Comparison of ENCODE assay signal across 8 mouse cellular contexts in the genomic region with DNA sequence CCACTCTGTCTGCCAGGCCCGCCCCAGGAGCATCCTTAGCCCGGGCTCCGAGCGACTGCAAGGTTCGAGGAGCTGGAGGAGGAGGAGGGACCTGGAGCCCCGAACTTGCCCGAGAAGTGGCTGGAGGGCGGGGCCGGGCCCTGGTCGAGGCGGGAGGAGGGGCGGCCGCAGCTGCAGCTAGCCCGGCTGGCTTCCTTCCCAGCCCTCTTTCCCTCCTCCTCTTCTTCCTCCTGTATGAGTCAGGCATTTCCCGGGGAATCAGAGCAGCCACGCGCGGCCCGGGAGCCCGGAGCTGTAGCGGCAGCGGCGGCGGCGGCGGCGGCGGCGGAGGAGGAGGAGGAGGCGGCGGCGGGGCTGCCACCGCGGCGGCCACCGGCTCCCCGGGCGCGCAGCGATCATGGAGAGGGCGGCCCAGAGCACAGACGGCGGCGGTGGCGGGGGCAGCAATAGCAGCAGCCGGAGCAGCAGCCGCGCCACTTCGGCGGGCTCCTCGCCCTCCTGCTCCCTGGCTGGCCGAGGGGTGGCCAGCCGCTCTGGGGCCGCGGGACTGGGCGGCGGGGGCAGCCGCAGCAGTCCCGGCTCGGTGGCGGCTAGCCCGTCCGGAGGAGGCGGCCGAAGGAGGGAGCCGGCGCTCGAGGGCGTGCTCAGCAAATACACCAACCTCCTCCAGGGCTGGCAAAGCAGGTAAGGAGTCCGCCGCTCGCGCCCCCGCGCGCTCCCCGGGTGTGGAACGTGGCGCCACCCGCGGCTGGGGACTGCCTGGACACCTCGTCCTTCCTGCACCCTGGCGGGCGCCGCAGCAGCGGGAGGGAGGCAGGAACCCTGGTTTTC. TPM values are rescaled to one million over a fixed set of nuclear protein-coding genes. Genes with fewer than 3 reads are reported as not detected.
DNase-seq lines count a peak whose midpoint lies in the region; ATAC-seq and TF ChIP-seq lines count a peak whose summit lies in the region.

Gene Osbpl10 (plus strand): TSS at position 289 of the 831 bp plus-strand sequence.

- DNase-seq in CH12.LX (ENCODE audit: extremely low read depth), result peak; percentile 2
- DNase-seq in cerebellum, adult 11 months, result peak; percentile 70
- peak; percentile 84 to 88 for DNase-seq in heart, postnatal 10 days
- peak; percentile 88 to 93 for DNase-seq in kidney, postnatal 4 days
- DNase-seq in thymus, postnatal 14 days, result peak; percentile 20

- no peak for TF ChIP-seq POLR2A in CH12.LX (IDR thresholded peaks at IDR 0.05; ENCODE audit: low read depth, low read length)

- intact Hi-C loops in heart, postnatal 10 days (cut with DNase I), result loop anchor here (1.0 kb wide), 1 partner anchor 43 kb away; no protein-coding TSS in a partner anchor

- TF ChIP-seq EP300 in CH12.LX (IDR thresholded peaks at IDR 0.05; ENCODE audit: low read length), result no peak

- no peaks in the 10 kb centered on the region for H3K79me2 ChIP-seq in CH12.LX (replicated peaks; ENCODE audit: control insufficient read depth, extremely low read depth, insufficient read depth, poor library complexity, severe bottlenecking)

- H3K4me2 ChIP-seq in CH12.LX (ENCODE audit: insufficient read depth, low read depth, poor library complexity, severe bottlenecking), result no peak within 1 kb of the TSS
- peak within 1 kb of the TSS; percentile 78 for H3K4me2 ChIP-seq in forebrain, embryonic 15.5 days (replicated peaks)
- H3K4me2 ChIP-seq in liver, embryonic 15.5 days, result peak within 1 kb of the TSS; percentile 73
- peak within 1 kb of the TSS; percentile 83 for H3K4me2 ChIP-seq in neural tube, embryonic 14.5 days (ENCODE audit: low read depth, low read length)

- TF ChIP-seq CTCF in CH12.LX (conservative IDR thresholded peaks at IDR 0.05 in 1 of 2, IDR thresholded peaks at IDR 0.05 in 1 of 2; ENCODE audit: low read depth in 2 of 2, low read length in 2 of 2), result no peak

- H3K4me1 ChIP-seq in CH12.LX (ENCODE audit: control insufficient read depth in 1 of 2, insufficient read depth in 2 of 2), result peaks cover 0 to 6% of the 10 kb centered on the region in 2 experiments; a peak in 2 of 4 replicates
- peaks cover 16% of the 10 kb centered on the region for H3K4me1 ChIP-seq in forebrain, embryonic 15.5 days
- H3K4me1 ChIP-seq in liver, embryonic 15.5 days (replicated peaks), result no peaks in the 10 kb centered on the region
- peaks cover 6% of the 10 kb centered on the region; the same call in 1 of the 2 replicates for H3K4me1 ChIP-seq in neural tube, embryonic 14.5 days (ENCODE audit: control insufficient read depth, insufficient read depth, low read length)

- TF ChIP-seq RAD21 in CH12.LX (IDR thresholded peaks at IDR 0.05; ENCODE audit: low read depth, low read length), result no peak

- H3K27me3 ChIP-seq in CH12.LX (replicated peaks), result peaks cover 51% of the 10 kb centered on the region
- H3K27me3 ChIP-seq in forebrain, embryonic 15.5 days, result no peaks in the 10 kb centered on the region
- peaks cover 60% of the 10 kb centered on the region for H3K27me3 ChIP-seq in liver, embryonic 15.5 days
- H3K27me3 ChIP-seq in neural tube, embryonic 14.5 days (ENCODE audit: control insufficient read depth, insufficient read depth, low read length), result no peaks in the 10 kb centered on the region

- H3K9ac ChIP-seq in CH12.LX (ENCODE audit: insufficient read depth, low read depth), result no peak within 1 kb of the TSS
- H3K9ac ChIP-seq in forebrain, embryonic 15.5 days (replicated peaks), result peak within 1 kb of the TSS; percentile 78
- no peak within 1 kb of the TSS for H3K9ac ChIP-seq in liver, embryonic 15.5 days
- peak within 1 kb of the TSS; percentile 83 for H3K9ac ChIP-seq in neural tube, embryonic 14.5 days (replicated peaks; ENCODE audit: low read depth, low read length)

- H3K27ac ChIP-seq in CH12.LX (ENCODE audit: insufficient read depth, low read depth), result no peak within 1 kb of the TSS
- H3K27ac ChIP-seq in forebrain, embryonic 15.5 days (replicated peaks), result peak within 1 kb of the TSS; percentile 70
- no peak within 1 kb of the TSS for H3K27ac ChIP-seq in liver, embryonic 15.5 days (replicated peaks)
- peak within 1 kb of the TSS; percentile 78 for H3K27ac ChIP-seq in neural tube, embryonic 14.5 days (ENCODE audit: low read depth, low read length)

- H3K4me3 ChIP-seq in CH12.LX (replicated peaks in 1 of 3; ENCODE audit: low read depth in 2 of 3, low read length in 2 of 3, poor library complexity in 1 of 3), result peak within 1 kb of the TSS in 1 of 3 experiments; percentile 36
- H3K4me3 ChIP-seq in forebrain, embryonic 15.5 days, result peak within 1 kb of the TSS; percentile 71
- peak within 1 kb of the TSS; percentile 53 for H3K4me3 ChIP-seq in liver, embryonic 15.5 days (replicated peaks)
- H3K4me3 ChIP-seq in neural tube, embryonic 14.5 days (ENCODE audit: low read depth, low read length), result peak within 1 kb of the TSS; percentile 73

- peaks cover 4% of the 10 kb centered on the region for H3K9me3 ChIP-seq in CH12.LX (replicated peaks; ENCODE audit: low read length)
- no peaks in the 10 kb centered on the region for H3K9me3 ChIP-seq in forebrain, embryonic 15.5 days
- no peaks in the 10 kb centered on the region for H3K9me3 ChIP-seq in liver, embryonic 15.5 days (replicated peaks)
- H3K9me3 ChIP-seq in neural tube, embryonic 14.5 days (ENCODE audit: control insufficient read depth, low read length), result no peaks in the 10 kb centered on the region

- dilution Hi-C loops in CH12.LX (cut with MboI; ENCODE audit: extremely low pct_ligation_motif_present, extremely low pct_unique_long_range_greater_than_20kb, low sequenced_read_pairs), result no loop called here

- no peaks in the 10 kb centered on the region for H3K36me3 ChIP-seq in CH12.LX (replicated peaks in 1 of 2; ENCODE audit: control insufficient read depth in 1 of 2, insufficient read depth in 1 of 2, low read length in 1 of 2)
- H3K36me3 ChIP-seq in forebrain, embryonic 15.5 days, result no peaks in the 10 kb centered on the region
- no peaks in the 10 kb centered on the region for H3K36me3 ChIP-seq in liver, embryonic 15.5 days (replicated peaks)
- H3K36me3 ChIP-seq in neural tube, embryonic 14.5 days (ENCODE audit: control insufficient read depth, insufficient read depth, low read length), result no peaks in the 10 kb centered on the region

- in situ Hi-C loops in CH12.LX (cut with MboI; ENCODE audit: low pct_ligation_motif_present, low pct_unique_long_range_greater_than_20kb, low sequenced_read_pairs), result no loop called here

- 0% methylated on average over 41 of the region's 86 CpGs for WGBS in forebrain, embryonic 15.5 days
- WGBS in liver, embryonic 15.5 days (ENCODE audit: insufficient replicate concordance), result under 1% methylated on average over 86 of the region's 86 CpGs
- WGBS in neural tube, embryonic 14.5 days, result under 1% methylated on average over 49 of the region's 86 CpGs

- ATAC-seq in forebrain, embryonic 15.5 days (replicated peaks), result peak; percentile 86
- peak; percentile 28; the same call in 1 of the 2 replicates for ATAC-seq in liver, embryonic 15.5 days (ENCODE audit: insufficient read depth)
- peak; percentile 86 for ATAC-seq in neural tube, embryonic 14.5 days (ENCODE audit: low read depth)

TF ChIP-seq in CH12.LX, 34 proteins besides CTCF, POLR2A, EP300 and RAD21:
- TF ChIP-seq TBP (conservative IDR thresholded peaks at IDR 0.05; ENCODE audit: low read depth, low read length), result no peak
- TF ChIP-seq HCFC1 (IDR thresholded peaks at IDR 0.05; ENCODE audit: low read depth, low read length), result no peak
- TF ChIP-seq MEF2A (IDR thresholded peaks at IDR 0.05; ENCODE audit: borderline replicate concordance, low read depth, low read length), result no peak
- no peak for TF ChIP-seq POLR2AphosphoS2 (IDR thresholded peaks at IDR 0.05; ENCODE audit: low read depth, low read length)
- TF ChIP-seq SMC3 (IDR thresholded peaks at IDR 0.05; ENCODE audit: low read depth, low read length), result no peak
- TF ChIP-seq SIN3A (IDR thresholded peaks at IDR 0.05; ENCODE audit: low read length), result no peak
- no peak for TF ChIP-seq USF2 (conservative IDR thresholded peaks at IDR 0.05; ENCODE audit: low read depth, low read length)
- no peak for TF ChIP-seq MYC (IDR thresholded peaks at IDR 0.05; ENCODE audit: low read depth, low read length)

RNA-seq across cellular contexts. Expression of gene Osbpl10, which starts in this region (rescaled TPM):
- total RNA-seq in CH12.LX (2012; rRNA removed) (not detected in 2 replicates), CH12.LX (2014; rRNA removed) (not detected in 2 replicates)
- 0.19 TPM in 1 of 2 replicates, not detected in the other for polyA plus RNA-seq in CH12.LX (2012; ENCODE audit: insufficient read length, low read depth)
- 1.9 and 2.6 TPM in 2 replicates for polyA plus RNA-seq in forebrain, embryonic 15.5 days (2015; fragmentation: Nextera tagmentation; extraction: Ambion mirVana)
- total RNA-seq in heart, postnatal 10 days (2021), result 1 to 10 TPM; 4.6 TPM
- polyA plus RNA-seq in liver, embryonic 15.5 days (2015; fragmentation: Nextera tagmentation; extraction: Ambion mirVana), result 0.12 and 0.20 TPM in 2 replicates
- polyA plus RNA-seq in neural tube, embryonic 14.5 days (2014; fragmentation: Nextera tagmentation; extraction: Ambion mirVana), result 2.9 and 3.3 TPM in 2 replicates

Comparison
In these comparisons a context has a peak if more than half of its experiments do, and no peak if none do; other contexts are left out.
1. RNA of gene Osbpl10 (total RNA-seq): 4.6 TPM in heart, postnatal 10 days; not detected in CH12.LX; every median in the first group is over 4 times any median in the second.
2. Peak in DNase-seq in CH12.LX; RNA of the gene not detected or under 1 TPM.
3. Peak in ATAC-seq, H3K4me3 ChIP-seq and H3K4me2 ChIP-seq in liver, embryonic 15.5 days; RNA of the gene not detected or under 1 TPM.
4. DNase-seq: peak in every context shown above with its lines; median percentile 90 in kidney, postnatal 4 days; 86 in heart, postnatal 10 days; 70 in cerebellum, adult 11 months; 20 in thymus, postnatal 14 days; 2 in CH12.LX.
5. H3K27ac ChIP-seq: peak in forebrain, embryonic 15.5 days (single experiment) and neural tube, embryonic 14.5 days (single experiment); none in CH12.LX (single experiment) and liver, embryonic 15.5 days (single experiment).
6. H3K9ac ChIP-seq: peak in forebrain, embryonic 15.5 days (single experiment) and neural tube, embryonic 14.5 days (single experiment); none in CH12.LX (single experiment) and liver, embryonic 15.5 days (single experiment).
7. ATAC-seq: peak in every context shown above with its lines; median percentile 86 in forebrain, embryonic 15.5 days; 86 in neural tube, embryonic 14.5 days; 28 in liver, embryonic 15.5 days.